In genomic region chr4:133063203-133063602, GRCm38 (mm10) we compare ENCODE assay signal across 24 mouse cellular contexts. TPM values are rescaled to one million over a fixed set of nuclear protein-coding genes. Genes with fewer than 3 reads are reported as not detected.
DNase-seq lines count a peak whose midpoint lies in the region; ATAC-seq and TF ChIP-seq lines count a peak whose summit lies in the region.
"Had no signal": no experiment of that assay in that cellular context is flagged by ENCODE, and none has a peak within 500 bp of the region (broad histone marks: within the 10 kb centered on the region; RNA-seq: fewer than 3 reads in every experiment).

No protein-coding gene starts in this region.

- WGBS in heart, embryonic 13.5 days = 90% methylated on average over 18 of the region's 18 CpGs
- 93% methylated on average over 18 of the region's 18 CpGs for WGBS in kidney, embryonic 15.5 days

- H3K9ac ChIP-seq in heart, embryonic 13.5 days = 0 out of 2 replicates have a peak overlapping the region, but pooled peaks have one; percentile 5
- H3K9ac ChIP-seq in kidney, embryonic 15.5 days = no peak overlapping the region
- H3K9ac ChIP-seq: forebrain, embryonic 13.5 days; hindbrain, embryonic 15.5 days; liver, embryonic 14.5 days; lung, embryonic 14.5 days; midbrain, embryonic 15.5 days had no signal

- intact Hi-C loops in gastrocnemius, adult 2 months (cut with DNase I) = no loop called here

- H3K4me1 ChIP-seq in heart, embryonic 13.5 days = peaks cover 51% of the 10 kb centered on the region
- peaks cover 26% of the 10 kb centered on the region for H3K4me1 ChIP-seq in kidney, embryonic 15.5 days

- peak overlapping the region; percentile 94 for H3K27ac ChIP-seq in gastrocnemius, adult 2 months
- H3K27ac ChIP-seq in heart, embryonic 13.5 days (replicated peaks) = no peak overlapping the region
- H3K27ac ChIP-seq in kidney, embryonic 15.5 days = peak overlapping the region; percentile 22; the same call in 1 of the 2 replicates
- H3K27ac ChIP-seq: forebrain, embryonic 13.5 days; hindbrain, embryonic 10.5 days; hindbrain, embryonic 15.5 days; liver, embryonic 14.5 days; midbrain, embryonic 15.5 days had no signal

- DNase-seq in gastrocnemius, adult 2 months = peak; percentile 21
- DNase-seq in gastrocnemius, postnatal 10 days = no peak
- DNase-seq in heart, postnatal 4 days = no peak
- DNase-seq in kidney, postnatal 14 days = no peak
- DNase-seq: adrenal gland, postnatal 14 days; cerebellum, adult 11 months; cerebellum, adult 9-10 months; cerebellum, postnatal 36 days; lung, embryonic 14.5 days; lung, postnatal 14 days; spleen, adult 18-20 months; thymus, postnatal 14 days had no signal

- no peaks in the 10 kb centered on the region for H3K27me3 ChIP-seq in heart, embryonic 13.5 days (replicated peaks)
- no peaks in the 10 kb centered on the region for H3K27me3 ChIP-seq in kidney, embryonic 15.5 days
- no peaks in the 10 kb centered on the region for H3K27me3 ChIP-seq in myocyte (ENCODE audit: control insufficient read depth, insufficient read depth, insufficient read length)
- H3K27me3 ChIP-seq: CH12.LX; forebrain, embryonic 13.5 days; hindbrain, embryonic 15.5 days; midbrain, embryonic 15.5 days; Patski had no signal

- ATAC-seq in heart, embryonic 13.5 days (ENCODE audit: extremely low read depth, insufficient number of reproducible peaks, low FRiP score, low TSS enrichment) = no peak
- ATAC-seq in kidney, embryonic 15.5 days (replicated peaks; ENCODE audit: low FRiP score) = no peak
- ATAC-seq: forebrain, embryonic 13.5 days; inflammation-experienced regulatory T-cells, adult 6 months; midbrain, embryonic 15.5 days; Patski had no signal

- no peak overlapping the region for H3K4me3 ChIP-seq in gastrocnemius, adult 2 months
- H3K4me3 ChIP-seq in heart, embryonic 13.5 days = no peak overlapping the region
- H3K4me3 ChIP-seq in kidney, embryonic 15.5 days (replicated peaks) = no peak overlapping the region
- H3K4me3 ChIP-seq in myocyte = no peak overlapping the region
- H3K4me3 ChIP-seq: forebrain, embryonic 13.5 days; hindbrain, embryonic 10.5 days; hindbrain, embryonic 15.5 days; midbrain, embryonic 10.5 days; midbrain, embryonic 15.5 days had no signal

- H3K4me2 ChIP-seq in heart, embryonic 13.5 days = no peak overlapping the region
- no peak overlapping the region for H3K4me2 ChIP-seq in kidney, embryonic 15.5 days
- no peak overlapping the region for H3K4me2 ChIP-seq in myocyte (ENCODE audit: low read depth)
- H3K4me2 ChIP-seq: forebrain, embryonic 13.5 days; hindbrain, embryonic 15.5 days; lung, embryonic 14.5 days; midbrain, embryonic 15.5 days had no signal

- TF ChIP-seq CTCF in gastrocnemius, adult 2 months (IDR thresholded peaks at IDR 0.05) = no peak

- no peak for TF ChIP-seq POLR2A in myocyte (IDR thresholded peaks at IDR 0.05; ENCODE audit: insufficient read length, low read depth)

- peaks cover 44% of the 10 kb centered on the region for H3K79me2 ChIP-seq in myocyte (ENCODE audit: control insufficient read depth, insufficient read depth)

- H3ac ChIP-seq in myocyte (ENCODE audit: control insufficient read depth, insufficient read length) = no peak overlapping the region

- peaks cover 88% of the 10 kb centered on the region for H3K36me3 ChIP-seq in heart, embryonic 13.5 days
- peaks cover 85% of the 10 kb centered on the region for H3K36me3 ChIP-seq in kidney, embryonic 15.5 days
- peaks cover 27% of the 10 kb centered on the region for H3K36me3 ChIP-seq in myocyte (ENCODE audit: control insufficient read depth, insufficient read depth)

- no peaks in the 10 kb centered on the region for H3K9me3 ChIP-seq in heart, embryonic 13.5 days
- H3K9me3 ChIP-seq in kidney, embryonic 15.5 days (replicated peaks) = no peaks in the 10 kb centered on the region
- H3K9me3 ChIP-seq: forebrain, embryonic 13.5 days; hindbrain, embryonic 10.5 days; hindbrain, embryonic 15.5 days; midbrain, embryonic 10.5 days; midbrain, embryonic 15.5 days had no signal

TF ChIP-seq in myocyte, 11 proteins besides CTCF, POLR2A, EP300 and RAD21:
- TF ChIP-seq REST (IDR thresholded peaks at IDR 0.05; ENCODE audit: insufficient read depth, insufficient read length) (no peak), CEBPB (IDR thresholded peaks at IDR 0.05; ENCODE audit: insufficient read depth, poor library complexity, severe bottlenecking) (no peak), POLR2AphosphoS2 (IDR thresholded peaks at IDR 0.05; ENCODE audit: insufficient read length, low read depth) (peak; percentile 11), MYOG (IDR thresholded peaks at IDR 0.05; ENCODE audit: control insufficient read depth in 1 of 3, insufficient read depth in 1 of 3, insufficient read length in 2 of 3, low read depth in 2 of 3) (no peak), MAX (IDR thresholded peaks at IDR 0.05; ENCODE audit: low read depth) (no peak), SRF (IDR thresholded peaks at IDR 0.05; ENCODE audit: control insufficient read depth, insufficient read length, low read depth) (no peak), MYOD1 (IDR thresholded peaks at IDR 0.05; ENCODE audit: control insufficient read depth in 1 of 3, insufficient read length in 2 of 3, low read depth in 2 of 3) (no peak)

RNA-seq across cellular contexts. Expression of gene Ahdc1, which starts 52.1 kb away (rescaled TPM):
- 10 to 100 TPM; 30.2 to 55.1 TPM for total RNA-seq in gastrocnemius, adult 2 months (2021)
- 10 to 100 TPM; 58.2 to 82.8 TPM for total RNA-seq in gastrocnemius, postnatal 10 days (2021)
- 6.5 and 6.9 TPM in 2 replicates for polyA plus RNA-seq in heart, embryonic 13.5 days (2015; fragmentation: Nextera tagmentation; extraction: Ambion mirVana)
- total RNA-seq in heart, postnatal 4 days (2021) = 10 to 100 TPM; 41.1 to 48.7 TPM
- 7.4 and 10.1 TPM in 2 replicates for polyA plus RNA-seq in kidney, embryonic 15.5 days (2015; fragmentation: Nextera tagmentation; extraction: Ambion mirVana)
- 58.2 TPM for polyA plus RNA-seq in myocyte (2012; fragmentation: generic; extraction: Trizol)
